Mouse (Mus musculus): ENCODE data around the gene Polr2e.

GRCm38 (mm10) chr10:80035148-80035547, 4.4 kb downstream of the Polr2e start:
- no peak for TF ChIP-seq CTCF (IDR thresholded peaks at IDR 0.05; ENCODE audit: low read depth, low read length)
- no peak for TF ChIP-seq POLR2A (IDR thresholded peaks at IDR 0.05; ENCODE audit: borderline replicate concordance, low read depth, low read length)
